Mouse (Mus musculus): ENCODE measurements around the gene Maats1. TPM values are rescaled to one million over a fixed set of nuclear protein-coding genes. Genes with fewer than 3 reads are reported as not detected.

Gene Maats1
- polyA plus RNA-seq, 1 experiment from 2014 or later = 1.0 TPM

- no peak overlapping the region for H3K27ac ChIP-seq (replicated peaks; ENCODE audit: low read depth, low read length)
- DNase-seq = peak; percentile 20
Observed at GRCm38 (mm10) chr16:38374379-38375140, 32.6 kb upstream of the Maats1 start.

GRCm38 (mm10) chr16:38373941-38374340 is 32.0 kb upstream of the Maats1 start:
- ATAC-seq (ENCODE audit: low FRiP score, low TSS enrichment) = no peak
- H3K4me2 ChIP-seq (ENCODE audit: low read length) = no peak overlapping the region
- H3K27ac ChIP-seq (replicated peaks; ENCODE audit: low read depth, low read length) = no peak overlapping the region
- no peaks in the 10 kb centered on the region for H3K27me3 ChIP-seq (ENCODE audit: control insufficient read depth, insufficient read depth, low read length)
- no peak overlapping the region for H3K9ac ChIP-seq (replicated peaks; ENCODE audit: low read length)
- DNase-seq = no peak
- H3K9me3 ChIP-seq (ENCODE audit: control insufficient read depth, low read length) = no peaks in the 10 kb centered on the region
- no peak overlapping the region for H3K4me3 ChIP-seq (replicated peaks; ENCODE audit: low read depth, low read length)
- 87% methylated on average over 16 of the region's 16 CpGs for WGBS
- no peaks in the 10 kb centered on the region for H3K36me3 ChIP-seq (ENCODE audit: control insufficient read depth, insufficient read depth, low read length)
- peaks cover 8% of the 10 kb centered on the region; the same call in 1 of the 2 replicates for H3K4me1 ChIP-seq (ENCODE audit: control insufficient read depth, insufficient read depth, low read length)

More at GRCm38 (mm10) chr16:38374379-38375140, 32.6 kb upstream of the Maats1 start:
- H3K4me2 ChIP-seq (ENCODE audit: low read length) = no peak overlapping the region
- no peak for ATAC-seq (ENCODE audit: low FRiP score, low TSS enrichment)
- 84% methylated on average over 10 of the region's 10 CpGs for WGBS
- H3K36me3 ChIP-seq (ENCODE audit: control insufficient read depth, insufficient read depth, low read length) = no peaks in the 10 kb centered on the region
- H3K4me3 ChIP-seq (replicated peaks; ENCODE audit: low read depth, low read length) = no peak overlapping the region
- H3K27me3 ChIP-seq (ENCODE audit: control insufficient read depth, insufficient read depth, low read length) = no peaks in the 10 kb centered on the region
- H3K9ac ChIP-seq (replicated peaks; ENCODE audit: low read length) = no peak overlapping the region
- peaks cover 8% of the 10 kb centered on the region; the same call in 1 of the 2 replicates for H3K4me1 ChIP-seq (ENCODE audit: control insufficient read depth, insufficient read depth, low read length)
- no peaks in the 10 kb centered on the region for H3K9me3 ChIP-seq (ENCODE audit: control insufficient read depth, low read length)

- no peaks in the 10 kb centered on the region for H3K36me3 ChIP-seq (ENCODE audit: control insufficient read depth, insufficient read depth, low read length)
- peaks cover 8% of the 10 kb centered on the region; the same call in 1 of the 2 replicates for H3K4me1 ChIP-seq (ENCODE audit: control insufficient read depth, insufficient read depth, low read length)
- no peaks in the 10 kb centered on the region for H3K27me3 ChIP-seq (ENCODE audit: control insufficient read depth, insufficient read depth, low read length)
- no peak overlapping the region for H3K9ac ChIP-seq (replicated peaks; ENCODE audit: low read length)
- H3K27ac ChIP-seq (replicated peaks; ENCODE audit: low read depth, low read length) = no peak overlapping the region
- no peak overlapping the region for H3K4me3 ChIP-seq (replicated peaks; ENCODE audit: low read depth, low read length)
- 84% methylated on average over 10 of the region's 10 CpGs for WGBS
- H3K9me3 ChIP-seq (ENCODE audit: control insufficient read depth, low read length) = no peaks in the 10 kb centered on the region
- ATAC-seq (ENCODE audit: low FRiP score, low TSS enrichment) = no peak
- DNase-seq = no peak
- no peak overlapping the region for H3K4me2 ChIP-seq (ENCODE audit: low read length)
Observed at GRCm38 (mm10) chr16:38373439-38373838, 31.5 kb upstream of the Maats1 start.

- Histone ChIP-seq H3K9ac (replicated peaks; ENCODE audit: low read length) (no peak overlapping the region), H3K4me2 (ENCODE audit: low read length) (no peak overlapping the region), H3K9me3 (ENCODE audit: control insufficient read depth, low read length) (no peaks in the 10 kb centered on the region), H3K36me3 (ENCODE audit: control insufficient read depth, insufficient read depth, low read length) (no peaks in the 10 kb centered on the region), H3K4me3 (replicated peaks; ENCODE audit: low read depth, low read length) (no peak overlapping the region), H3K4me1 (ENCODE audit: control insufficient read depth, insufficient read depth, low read length) (peaks cover 8% of the 10 kb centered on the region; the same call in 1 of the 2 replicates), H3K27me3 (ENCODE audit: control insufficient read depth, insufficient read depth, low read length) (no peaks in the 10 kb centered on the region), H3K27ac (replicated peaks; ENCODE audit: low read depth, low read length) (no peak overlapping the region)
- ATAC-seq (ENCODE audit: low FRiP score, low TSS enrichment) = no peak
- DNase-seq = no peak
- 83% methylated on average over 4 of the region's 4 CpGs for WGBS
Observed at GRCm38 (mm10) chr16:38372876-38373275, 30.9 kb upstream of the Maats1 start.

- no peaks in the 10 kb centered on the region for H3K36me3 ChIP-seq (ENCODE audit: control insufficient read depth, insufficient read depth, low read length)
- H3K4me3 ChIP-seq (replicated peaks; ENCODE audit: low read depth, low read length) = no peak overlapping the region
- H3K9ac ChIP-seq (replicated peaks; ENCODE audit: low read length) = no peak overlapping the region
- H3K4me2 ChIP-seq (ENCODE audit: low read length) = no peak overlapping the region
- H3K4me1 ChIP-seq (ENCODE audit: control insufficient read depth, insufficient read depth, low read length) = peaks cover 4% of the 10 kb centered on the region; the same call in 1 of the 2 replicates
- no peak overlapping the region for H3K27ac ChIP-seq (replicated peaks; ENCODE audit: low read depth, low read length)
- WGBS = 86% methylated on average over 15 of the region's 15 CpGs
- DNase-seq (no peak), ATAC-seq (ENCODE audit: low FRiP score, low TSS enrichment) (no peak)
- H3K9me3 ChIP-seq (ENCODE audit: control insufficient read depth, low read length) = no peaks in the 10 kb centered on the region
- no peaks in the 10 kb centered on the region for H3K27me3 ChIP-seq (ENCODE audit: control insufficient read depth, insufficient read depth, low read length)
Observed at GRCm38 (mm10) chr16:38371705-38372296, 29.9 kb upstream of the Maats1 start.

GRCm38 (mm10) chr16:38370633-38371374 is 28.9 kb upstream of the Maats1 start:
- no peak overlapping the region for H3K27ac ChIP-seq (replicated peaks; ENCODE audit: low read depth, low read length)
- no peak overlapping the region for H3K4me3 ChIP-seq (replicated peaks; ENCODE audit: low read depth, low read length)
- H3K36me3 ChIP-seq (ENCODE audit: control insufficient read depth, insufficient read depth, low read length) = no peaks in the 10 kb centered on the region
- H3K9ac ChIP-seq (replicated peaks; ENCODE audit: low read length) = no peak overlapping the region
- WGBS = 88% methylated on average over 8 of the region's 8 CpGs
- no peaks in the 10 kb centered on the region for H3K27me3 ChIP-seq (ENCODE audit: control insufficient read depth, insufficient read depth, low read length)
- DNase-seq = no peak
- H3K4me1 ChIP-seq (ENCODE audit: control insufficient read depth, insufficient read depth, low read length) = no peaks in the 10 kb centered on the region; the same call in 1 of the 2 replicates
- H3K9me3 ChIP-seq (ENCODE audit: control insufficient read depth, low read length) = no peaks in the 10 kb centered on the region
- ATAC-seq (ENCODE audit: low FRiP score, low TSS enrichment) = no peak
- H3K4me2 ChIP-seq (ENCODE audit: low read length) = no peak overlapping the region

GRCm38 (mm10) chr16:38369992-38370484 is 28.1 kb upstream of the Maats1 start:
- no peaks in the 10 kb centered on the region for H3K27me3 ChIP-seq (ENCODE audit: control insufficient read depth, insufficient read depth, low read length)
- H3K4me1 ChIP-seq (ENCODE audit: control insufficient read depth, insufficient read depth, low read length) = no peaks in the 10 kb centered on the region
- ATAC-seq (ENCODE audit: low FRiP score, low TSS enrichment) (no peak), DNase-seq (no peak)
- no peak overlapping the region for H3K4me3 ChIP-seq (replicated peaks; ENCODE audit: low read depth, low read length)
- no peak overlapping the region for H3K27ac ChIP-seq (replicated peaks; ENCODE audit: low read depth, low read length)
- no peaks in the 10 kb centered on the region for H3K36me3 ChIP-seq (ENCODE audit: control insufficient read depth, insufficient read depth, low read length)
- WGBS = 88% methylated on average over 4 of the region's 4 CpGs
- no peak overlapping the region for H3K9ac ChIP-seq (replicated peaks; ENCODE audit: low read length)
- no peaks in the 10 kb centered on the region for H3K9me3 ChIP-seq (ENCODE audit: control insufficient read depth, low read length)
- H3K4me2 ChIP-seq (ENCODE audit: low read length) = no peak overlapping the region

GRCm38 (mm10) chr16:38369431-38369830 is 27.5 kb upstream of the Maats1 start:
- Histone ChIP-seq H3K4me1 (ENCODE audit: control insufficient read depth, insufficient read depth, low read length) (no peaks in the 10 kb centered on the region), H3K27ac (replicated peaks; ENCODE audit: low read depth, low read length) (no peak overlapping the region), H3K4me2 (ENCODE audit: low read length) (no peak overlapping the region), H3K9me3 (ENCODE audit: control insufficient read depth, low read length) (no peaks in the 10 kb centered on the region), H3K4me3 (replicated peaks; ENCODE audit: low read depth, low read length) (no peak overlapping the region), H3K27me3 (ENCODE audit: control insufficient read depth, insufficient read depth, low read length) (no peaks in the 10 kb centered on the region), H3K36me3 (ENCODE audit: control insufficient read depth, insufficient read depth, low read length) (no peaks in the 10 kb centered on the region), H3K9ac (replicated peaks; ENCODE audit: low read length) (no peak overlapping the region)
- 87% methylated on average over 8 of the region's 8 CpGs for WGBS
- no peak for DNase-seq
- no peak for ATAC-seq (ENCODE audit: low FRiP score, low TSS enrichment)

Data from midbrain, embryonic 14.5 days (tissue).